Mouse (Mus musculus): ENCODE results near the gene Ncf4. TPM values are rescaled to one million over a fixed set of nuclear protein-coding genes. Genes with fewer than 3 reads are reported as not detected.
"Not testable (repeated sequence)": the region's sequence is repeated elsewhere in the genome, so short reads cannot be mapped to it uniquely, and the experiment has no call there.

Gene Ncf4
- polyA plus RNA-seq, 1 experiment from 2014 or later: 1.1 TPM

GRCm38 (mm10) chr15:78257326-78258050 is 12.9 kb downstream of the Ncf4 start:
- ATAC-seq (replicated peaks): no peak

GRCm38 (mm10) chr15:78258246-78258865 is 13.8 kb downstream of the Ncf4 start:
- H3K36me3 ChIP-seq: no peaks in the 10 kb centered on the region
- H3K27me3 ChIP-seq: no peaks in the 10 kb centered on the region
- ATAC-seq (replicated peaks): no peak
- H3K4me3 ChIP-seq: no peak overlapping the region
- WGBS: 80% methylated on average over 10 of the region's 10 CpGs
- H3K9ac ChIP-seq (replicated peaks): no peak overlapping the region
- H3K27ac ChIP-seq (replicated peaks): no peak overlapping the region
- no peaks in the 10 kb centered on the region for H3K9me3 ChIP-seq
- H3K4me2 ChIP-seq (replicated peaks): no peak overlapping the region
- no peaks in the 10 kb centered on the region for H3K4me1 ChIP-seq

More at GRCm38 (mm10) chr15:78257326-78258050, 12.9 kb downstream of the Ncf4 start:
- Histone ChIP-seq H3K27me3 (no peaks in the 10 kb centered on the region), H3K4me1 (no peaks in the 10 kb centered on the region), H3K9me3 (no peaks in the 10 kb centered on the region), H3K27ac (replicated peaks) (no peak overlapping the region), H3K9ac (replicated peaks) (no peak overlapping the region), H3K4me3 (no peak overlapping the region), H3K4me2 (replicated peaks) (no peak overlapping the region), H3K36me3 (no peaks in the 10 kb centered on the region)
- 40% methylated on average over 7 of the region's 7 CpGs for WGBS

- H3K4me1 ChIP-seq: no peaks in the 10 kb centered on the region
- H3K9me3 ChIP-seq: no peaks in the 10 kb centered on the region
- no peak overlapping the region for H3K4me2 ChIP-seq (replicated peaks)
- WGBS: 76% methylated on average over 13 of the region's 13 CpGs
- H3K4me3 ChIP-seq: no peak overlapping the region
- no peak for ATAC-seq (replicated peaks)
- H3K27me3 ChIP-seq: no peaks in the 10 kb centered on the region
- no peak overlapping the region for H3K9ac ChIP-seq (replicated peaks)
- no peaks in the 10 kb centered on the region for H3K36me3 ChIP-seq
- H3K27ac ChIP-seq (replicated peaks): no peak overlapping the region
Measured at GRCm38 (mm10) chr15:78260668-78261333, 16.2 kb downstream of the Ncf4 start.

- no peaks in the 10 kb centered on the region for H3K36me3 ChIP-seq
- H3K4me1 ChIP-seq: no peaks in the 10 kb centered on the region
- H3K9me3 ChIP-seq: no peaks in the 10 kb centered on the region
- H3K4me3 ChIP-seq: no peak overlapping the region
- no peaks in the 10 kb centered on the region for H3K27me3 ChIP-seq
- H3K9ac ChIP-seq (replicated peaks): no peak overlapping the region
- ATAC-seq (replicated peaks): no peak
- no peak overlapping the region for H3K27ac ChIP-seq (replicated peaks)
- WGBS: 63% methylated on average over 3 of the region's 3 CpGs
- no peak overlapping the region for H3K4me2 ChIP-seq (replicated peaks)
Measured at GRCm38 (mm10) chr15:78263286-78263685, 18.7 kb downstream of the Ncf4 start.

DNA sequence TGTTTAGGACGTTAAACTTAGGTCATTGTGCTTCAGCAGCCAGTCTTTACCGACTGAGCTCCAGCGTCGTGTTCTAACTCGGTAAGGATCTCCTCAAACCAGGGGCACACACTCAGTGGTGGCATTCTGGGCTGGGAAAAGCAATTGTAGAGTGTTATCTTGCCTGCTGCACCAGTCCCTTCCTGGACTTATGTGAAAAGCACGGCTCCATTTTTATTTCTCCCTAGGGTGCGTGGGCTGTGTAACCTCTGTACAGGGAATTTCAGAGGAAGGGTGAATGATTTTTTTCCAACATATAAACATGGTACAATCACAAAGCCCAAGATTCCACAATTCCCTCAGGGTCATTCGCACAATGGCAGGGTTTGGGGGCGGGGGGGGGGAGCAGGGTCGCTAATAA is 22.8 kb downstream of the Ncf4 start:
- WGBS: 88% methylated on average over 10 of the region's 10 CpGs
- Histone ChIP-seq H3K4me3 (no peak overlapping the region), H3K9ac (replicated peaks) (no peak overlapping the region), H3K27me3 (no peaks in the 10 kb centered on the region), H3K4me1 (no peaks in the 10 kb centered on the region), H3K9me3 (no peaks in the 10 kb centered on the region), H3K27ac (replicated peaks) (no peak overlapping the region), H3K4me2 (replicated peaks) (no peak overlapping the region), H3K36me3 (no peaks in the 10 kb centered on the region)
- no peak for ATAC-seq (replicated peaks)

DNA sequence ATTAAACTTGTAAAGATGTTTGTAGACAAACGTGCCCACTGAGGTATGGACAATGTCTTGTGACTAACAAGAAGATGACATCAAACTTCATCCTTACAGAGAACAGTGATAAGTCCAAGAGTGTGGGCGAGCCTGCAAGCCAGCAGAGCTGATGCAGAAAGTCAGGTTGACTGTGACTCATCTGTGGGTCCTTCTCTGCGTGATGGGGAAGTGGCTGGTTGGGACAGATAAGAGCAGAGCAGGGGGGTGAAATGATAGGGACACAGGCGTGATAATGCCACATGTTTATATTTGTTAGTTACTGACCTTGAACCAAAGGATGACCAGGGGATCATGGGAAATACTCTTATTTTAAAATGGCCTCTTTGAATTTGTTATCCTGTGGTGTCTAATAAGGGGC is 23.3 kb downstream of the Ncf4 start:
- Histone ChIP-seq H3K4me1 (no peaks in the 10 kb centered on the region), H3K27ac (replicated peaks) (no peak overlapping the region), H3K4me2 (replicated peaks) (no peak overlapping the region), H3K27me3 (no peaks in the 10 kb centered on the region), H3K4me3 (no peak overlapping the region), H3K9me3 (no peaks in the 10 kb centered on the region), H3K36me3 (no peaks in the 10 kb centered on the region), H3K9ac (replicated peaks) (no peak overlapping the region)
- no peak for ATAC-seq (replicated peaks)
- WGBS: 80% methylated on average over 4 of the region's 4 CpGs

GRCm38 (mm10) chr15:78271208-78271607 is 26.6 kb downstream of the Ncf4 start:
- H3K4me3 ChIP-seq: no peak overlapping the region
- no peak for ATAC-seq (replicated peaks)

GRCm38 (mm10) chr15:78278308-78278707 is 33.7 kb downstream of the Ncf4 start:
- H3K9ac ChIP-seq (replicated peaks): no peak overlapping the region
- H3K4me3 ChIP-seq: no peak overlapping the region
- whole genome bisulfite sequencing: 90% methylated on average over 2 of the region's 2 CpGs
- no peaks in the 10 kb centered on the region for H3K4me1 ChIP-seq
- H3K27ac ChIP-seq (replicated peaks): no peak overlapping the region
- no peaks in the 10 kb centered on the region for H3K9me3 ChIP-seq
- ATAC-seq (replicated peaks): no peak
- H3K27me3 ChIP-seq: no peaks in the 10 kb centered on the region
- no peak overlapping the region for H3K4me2 ChIP-seq (replicated peaks)
- no peaks in the 10 kb centered on the region for H3K36me3 ChIP-seq

More at GRCm38 (mm10) chr15:78271208-78271607, 26.6 kb downstream of the Ncf4 start:
- Histone ChIP-seq H3K9ac (replicated peaks) (no peak overlapping the region), H3K27ac (replicated peaks) (no peak overlapping the region), H3K4me2 (replicated peaks) (no peak overlapping the region), H3K9me3 (no peaks in the 10 kb centered on the region), H3K27me3 (no peaks in the 10 kb centered on the region), H3K36me3 (no peaks in the 10 kb centered on the region), H3K4me1 (no peaks in the 10 kb centered on the region)

DNA sequence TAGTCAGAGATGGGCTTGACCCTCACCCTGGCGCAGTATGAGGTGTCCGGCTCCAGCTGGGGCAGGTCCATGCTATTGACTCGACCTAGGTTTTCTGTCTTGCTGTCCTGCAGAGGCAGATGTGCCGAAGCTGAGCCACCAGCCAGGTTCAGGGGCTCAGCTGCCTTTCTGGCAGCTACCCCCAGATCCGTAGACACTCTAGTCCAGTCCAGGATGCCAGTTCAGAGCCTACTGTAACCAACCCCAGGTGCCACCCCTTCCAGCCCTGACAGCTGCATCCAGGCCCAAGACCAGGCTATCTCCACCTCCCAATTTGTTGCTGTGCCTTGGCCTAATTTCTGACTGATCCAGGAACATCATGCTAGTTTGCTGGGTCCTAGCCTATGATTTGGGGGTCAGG is 43.3 kb downstream of the Ncf4 start:
- no peak overlapping the region for H3K27ac ChIP-seq (replicated peaks)
- H3K27me3 ChIP-seq: no peaks in the 10 kb centered on the region
- H3K9ac ChIP-seq (replicated peaks): no peak overlapping the region
- no peak for ATAC-seq (replicated peaks)
- H3K9me3 ChIP-seq: no peaks in the 10 kb centered on the region
- H3K4me3 ChIP-seq: no peak overlapping the region
- no peaks in the 10 kb centered on the region for H3K4me1 ChIP-seq
- WGBS: 86% methylated on average over 5 of the region's 5 CpGs
- no peak overlapping the region for H3K4me2 ChIP-seq (replicated peaks)
- no peaks in the 10 kb centered on the region for H3K36me3 ChIP-seq

DNA sequence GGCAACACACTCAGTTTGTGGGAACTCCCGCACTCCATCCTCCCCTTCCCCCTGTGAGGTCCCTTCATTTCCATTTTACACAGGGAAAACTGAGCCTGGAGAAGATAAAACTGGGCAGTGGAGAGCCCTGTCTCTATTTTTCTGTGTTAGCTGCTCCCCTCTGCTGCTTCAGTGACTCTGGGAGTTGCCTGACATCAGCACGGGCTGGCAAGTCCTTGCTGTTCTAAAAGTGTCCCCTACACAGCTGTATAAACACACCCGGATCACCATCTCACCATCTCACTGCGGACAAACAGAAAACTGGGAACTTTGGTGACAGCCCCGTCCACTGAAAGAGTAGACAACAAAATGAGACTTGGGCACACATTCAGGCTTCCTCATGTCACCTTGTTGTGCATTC is 45.2 kb downstream of the Ncf4 start:
- ATAC-seq (replicated peaks); H3K9me3 ChIP-seq; H3K9ac ChIP-seq (replicated peaks); H3K27me3 ChIP-seq; H3K27ac ChIP-seq (replicated peaks); H3K4me3 ChIP-seq; H3K4me1 ChIP-seq; H3K4me2 ChIP-seq (replicated peaks); H3K36me3 ChIP-seq: not testable (repeated sequence)
- WGBS: 75% methylated on average over 5 of the region's 5 CpGs

DNA sequence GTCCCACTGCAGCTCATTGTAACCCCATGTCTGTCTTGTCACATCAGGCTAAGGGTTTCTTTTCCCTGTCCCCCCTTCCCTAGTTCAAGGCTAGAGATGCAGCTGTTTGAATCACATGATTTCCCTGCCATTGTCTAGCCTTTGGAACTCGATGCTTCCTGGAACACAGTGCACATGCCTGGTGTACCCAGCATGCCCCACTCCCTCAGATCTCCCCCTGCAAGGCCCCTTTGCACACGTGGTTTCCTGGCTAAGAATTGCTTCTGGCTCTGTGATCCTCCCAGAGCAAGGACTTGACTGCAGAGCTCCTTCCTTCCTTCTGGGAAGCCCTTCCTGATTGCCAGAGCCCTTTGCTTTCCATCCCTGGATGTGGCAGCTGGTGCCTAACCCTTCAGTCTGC is 48.6 kb downstream of the Ncf4 start:
- not testable (repeated sequence) for H3K27ac ChIP-seq (replicated peaks); ATAC-seq (replicated peaks)

GRCm38 (mm10) chr15:78293716-78294115 is 49.1 kb downstream of the Ncf4 start:
- Histone ChIP-seq H3K27me3 (no peaks in the 10 kb centered on the region), H3K4me1 (no peaks in the 10 kb centered on the region), H3K4me3 (no peak overlapping the region), H3K4me2 (replicated peaks) (no peak overlapping the region), H3K9me3 (no peaks in the 10 kb centered on the region), H3K36me3 (no peaks in the 10 kb centered on the region), H3K27ac (replicated peaks) (no peak overlapping the region), H3K9ac (replicated peaks) (no peak overlapping the region)
- 83% methylated on average over 4 of the region's 4 CpGs for WGBS
- ATAC-seq (replicated peaks): no peak

More for the DNA sequence above, 48.6 kb downstream of the Ncf4 start:
- not testable (repeated sequence) for H3K9me3 ChIP-seq; H3K4me2 ChIP-seq (replicated peaks); H3K4me1 ChIP-seq; H3K4me3 ChIP-seq; H3K27me3 ChIP-seq; H3K9ac ChIP-seq (replicated peaks); H3K36me3 ChIP-seq
- WGBS: 2% methylated on average over 2 of the region's 2 CpGs

Measured in forebrain, embryonic 15.5 days (tissue).